Mouse (Mus musculus): ENCODE results near the gene Cd6.

Gene Cd6

DNA sequence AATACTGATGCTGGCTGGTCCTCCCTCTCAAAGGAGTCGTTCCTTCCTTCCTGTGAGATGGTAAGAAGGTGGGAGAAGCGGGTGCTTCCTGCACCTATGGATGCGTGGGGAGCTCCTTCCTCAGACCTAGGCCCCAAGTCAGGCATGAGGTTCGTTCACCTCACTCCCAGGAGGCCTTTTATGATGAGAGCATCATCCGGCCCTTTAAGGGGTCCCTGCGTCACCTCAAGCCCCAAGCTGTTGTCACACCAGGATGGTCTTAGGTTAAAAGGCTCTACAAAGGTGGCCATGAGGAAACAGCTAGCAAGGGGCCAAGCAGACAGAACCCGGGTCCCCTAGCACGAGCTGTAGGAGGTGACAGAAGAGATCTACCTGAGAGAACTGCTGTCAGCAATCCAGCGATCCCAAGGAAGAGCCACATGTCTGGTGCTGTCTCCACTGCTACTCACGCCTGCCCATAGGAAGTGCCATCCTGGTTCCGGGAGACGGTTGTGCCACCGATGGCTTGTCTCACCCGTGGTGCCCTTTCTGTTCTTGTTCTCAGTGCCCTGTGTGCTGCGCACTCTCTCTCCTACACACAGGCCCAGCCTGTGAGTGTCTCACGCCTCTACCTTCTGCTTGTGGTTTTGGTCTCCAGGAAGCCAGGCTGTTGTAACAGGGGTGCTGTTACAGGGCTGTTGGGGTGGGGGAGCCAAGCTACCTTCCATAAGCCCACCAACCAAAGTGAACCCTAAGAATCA lies at the start of gene Cd6:
Cd6 (minus strand) TSS at position 623 of the 740 bp plus-strand sequence.
- no peak for DNase-seq

DNA sequence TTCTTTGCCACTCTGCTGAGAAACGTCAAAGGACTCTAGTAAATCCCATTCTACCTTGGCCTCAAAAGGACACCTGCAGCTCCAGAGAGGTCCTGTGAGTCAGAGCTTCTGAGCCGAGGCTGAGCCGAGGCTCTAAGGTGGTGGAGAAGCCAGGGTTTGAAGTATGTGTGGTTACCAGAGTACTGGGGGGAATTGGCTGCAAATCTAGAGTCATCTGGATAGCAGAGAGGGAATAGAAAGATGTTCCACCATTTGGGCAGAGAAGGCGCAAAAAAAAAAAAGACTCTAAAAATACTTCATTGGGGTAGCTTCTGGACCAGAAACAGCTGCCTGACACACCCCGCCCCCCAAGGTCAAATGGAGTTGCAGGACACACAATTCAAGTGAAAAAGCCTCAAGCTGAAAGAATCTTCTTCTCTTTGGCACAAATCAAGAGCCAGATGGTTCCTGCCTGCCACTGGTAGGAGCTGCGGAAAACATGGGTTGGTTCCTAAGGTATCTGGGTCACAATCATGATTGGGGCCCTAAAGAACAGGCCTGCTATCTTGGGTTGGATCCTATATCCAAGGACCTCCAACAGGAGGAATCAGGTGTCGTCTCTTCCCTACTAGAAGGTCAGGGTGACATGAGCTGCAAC lies 48.5 kb upstream of the Cd6 start:
- DNase-seq: no peak

GRCm38 (mm10) chr19:10871328-10871961 lies 41.6 kb upstream of the Cd6 start:
- DNase-seq: no peak

- DNase-seq: no peak
Observed at GRCm38 (mm10) chr19:10870676-10871075, 40.8 kb upstream of the Cd6 start.

- DNase-seq: no peak
Observed at GRCm38 (mm10) chr19:10869886-10870527, 40.1 kb upstream of the Cd6 start, which contains the start of gene Tmem132a. TSS of gene Tmem132a (minus strand) at chr19:10869940.

DNA sequence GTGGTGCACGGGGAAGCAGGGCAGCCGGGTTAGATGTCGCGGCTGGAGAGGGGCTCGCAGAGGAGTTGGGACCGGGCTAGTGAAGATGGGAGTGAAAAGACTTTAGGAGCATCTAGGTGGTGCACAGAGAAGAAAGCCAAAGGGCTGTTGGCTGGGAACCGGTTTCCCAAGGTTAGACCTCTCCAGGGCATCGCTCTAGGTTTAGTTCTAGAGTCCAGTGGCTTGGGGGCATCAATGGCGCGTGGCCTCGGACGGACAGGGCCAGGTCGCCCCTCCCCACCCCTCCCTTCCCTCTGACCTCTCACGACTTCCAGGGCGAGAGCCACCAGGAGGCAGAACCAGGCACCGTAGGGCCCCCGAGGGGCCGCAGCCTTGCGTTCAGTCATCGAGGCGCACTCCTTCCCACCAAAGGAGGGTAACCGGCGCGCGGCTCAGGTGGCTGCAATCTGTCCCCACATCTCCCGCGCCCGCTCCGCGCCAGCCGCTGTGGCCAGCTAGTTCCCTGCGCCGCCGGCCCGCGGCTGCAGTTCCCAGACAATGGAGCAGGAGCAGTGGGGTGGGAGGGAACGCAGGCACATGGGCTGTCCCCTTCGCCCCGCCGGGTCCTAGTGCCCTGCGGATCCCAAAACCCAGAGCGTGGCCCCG lies 39.5 kb upstream of the Cd6 start:
- peak; percentile 95 for DNase-seq

DNA sequence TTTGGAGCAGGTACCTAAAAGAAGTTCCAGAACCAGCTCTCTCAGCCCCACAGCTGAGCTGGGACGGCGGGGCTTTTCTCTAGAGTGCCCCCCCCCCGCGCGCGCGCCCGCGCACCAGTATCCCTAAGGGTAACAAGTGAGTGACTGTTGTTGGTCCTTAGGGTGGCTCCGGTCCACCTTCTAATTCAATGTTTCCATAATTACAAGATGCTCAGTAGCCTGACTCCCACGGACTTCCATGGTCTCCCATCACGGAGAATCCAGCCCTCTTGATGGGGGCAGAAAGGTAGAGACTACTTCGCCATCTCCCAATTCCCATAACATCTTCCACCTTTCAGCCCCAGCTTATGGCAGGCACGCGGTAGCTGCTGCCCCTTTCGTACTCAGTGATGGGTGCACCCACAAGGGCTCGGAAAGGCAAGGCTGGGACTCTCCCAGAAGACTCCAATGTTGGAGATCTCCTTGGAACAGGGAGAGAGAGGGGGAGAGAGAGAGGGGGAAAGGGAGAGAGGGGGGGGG lies 38.8 kb upstream of the Cd6 start:
- DNase-seq: peak; percentile 47

DNA sequence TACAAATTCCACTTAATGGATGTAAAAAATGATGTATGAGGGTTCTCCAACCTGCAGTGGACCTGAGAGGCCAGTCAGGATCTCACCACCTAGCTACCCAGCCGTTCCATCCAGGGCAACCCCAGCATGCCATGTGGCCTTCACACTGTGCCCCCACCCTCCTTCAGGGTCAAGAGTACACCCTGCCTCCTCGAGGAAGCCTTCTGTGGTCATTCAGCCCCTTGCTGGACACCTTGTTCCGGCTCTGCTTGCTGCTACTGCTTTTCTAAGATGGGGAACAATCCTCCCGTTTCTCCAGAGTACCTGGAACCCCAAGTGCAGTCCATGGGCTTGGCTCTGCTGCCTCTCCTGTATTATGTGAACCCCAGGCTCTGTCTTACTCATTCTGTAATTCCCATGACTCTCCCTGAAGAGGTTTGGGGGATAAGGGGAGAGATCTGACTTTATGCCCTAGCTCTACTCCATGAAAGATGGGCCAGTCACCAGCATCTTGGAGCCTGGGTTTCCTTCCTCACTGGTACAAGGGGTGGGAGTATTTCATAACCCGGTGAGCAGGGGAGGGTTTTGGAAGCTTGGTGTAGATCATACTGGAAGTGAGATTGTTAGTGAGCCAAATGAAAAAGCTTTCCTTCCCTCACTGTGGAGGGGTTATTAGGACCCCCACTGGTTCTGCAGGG lies 38.2 kb upstream of the Cd6 start:
- no peak for DNase-seq

GRCm38 (mm10) chr19:10866351-10866750 lies 36.5 kb upstream of the Cd6 start:
- DNase-seq: no peak

DNA sequence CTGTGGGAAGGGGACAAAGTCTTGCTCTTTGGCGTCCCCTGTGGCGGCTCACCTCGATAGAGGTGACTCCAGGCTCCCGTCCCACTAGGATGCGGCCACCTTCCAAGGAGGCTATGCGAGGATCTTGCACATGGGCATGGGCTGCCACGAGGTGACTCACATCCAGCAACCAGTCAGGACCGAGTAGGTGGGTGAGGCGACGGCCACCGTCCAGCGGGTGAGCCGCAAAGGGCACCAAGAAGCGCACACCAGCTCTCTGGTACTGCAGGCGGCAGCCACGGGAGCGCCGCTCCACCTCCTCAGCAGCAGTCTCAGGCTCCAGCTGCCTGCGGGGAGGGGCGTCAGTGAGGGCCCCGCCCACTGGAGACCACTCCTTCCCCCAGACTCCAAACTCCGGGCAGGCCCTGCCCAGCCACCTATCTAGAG lies 30.2 kb upstream of the Cd6 start:
- peak; percentile 52 for DNase-seq

- DNase-seq: no peak
Observed at GRCm38 (mm10) chr19:10856520-10856919, 26.7 kb upstream of the Cd6 start.

DNA sequence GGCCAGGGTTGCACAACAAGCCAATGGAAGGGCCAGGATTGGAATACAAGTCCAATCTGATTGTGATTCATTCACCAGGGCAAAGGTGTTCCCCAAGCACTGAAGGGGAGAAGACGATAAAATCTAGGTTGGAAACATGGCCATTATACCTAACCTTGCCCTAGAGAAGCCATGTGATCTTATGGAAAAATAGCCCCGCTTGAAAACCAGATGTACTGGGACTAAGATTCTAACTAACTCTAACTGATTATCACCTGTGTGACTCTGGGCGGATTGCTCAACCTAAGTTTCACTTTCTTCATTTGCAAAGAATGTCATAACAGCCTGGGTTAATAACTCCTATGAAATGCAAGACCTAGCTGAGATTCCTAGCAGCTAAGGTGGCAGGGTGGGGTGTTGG lies 25.6 kb upstream of the Cd6 start:
- DNase-seq: no peak

DNA sequence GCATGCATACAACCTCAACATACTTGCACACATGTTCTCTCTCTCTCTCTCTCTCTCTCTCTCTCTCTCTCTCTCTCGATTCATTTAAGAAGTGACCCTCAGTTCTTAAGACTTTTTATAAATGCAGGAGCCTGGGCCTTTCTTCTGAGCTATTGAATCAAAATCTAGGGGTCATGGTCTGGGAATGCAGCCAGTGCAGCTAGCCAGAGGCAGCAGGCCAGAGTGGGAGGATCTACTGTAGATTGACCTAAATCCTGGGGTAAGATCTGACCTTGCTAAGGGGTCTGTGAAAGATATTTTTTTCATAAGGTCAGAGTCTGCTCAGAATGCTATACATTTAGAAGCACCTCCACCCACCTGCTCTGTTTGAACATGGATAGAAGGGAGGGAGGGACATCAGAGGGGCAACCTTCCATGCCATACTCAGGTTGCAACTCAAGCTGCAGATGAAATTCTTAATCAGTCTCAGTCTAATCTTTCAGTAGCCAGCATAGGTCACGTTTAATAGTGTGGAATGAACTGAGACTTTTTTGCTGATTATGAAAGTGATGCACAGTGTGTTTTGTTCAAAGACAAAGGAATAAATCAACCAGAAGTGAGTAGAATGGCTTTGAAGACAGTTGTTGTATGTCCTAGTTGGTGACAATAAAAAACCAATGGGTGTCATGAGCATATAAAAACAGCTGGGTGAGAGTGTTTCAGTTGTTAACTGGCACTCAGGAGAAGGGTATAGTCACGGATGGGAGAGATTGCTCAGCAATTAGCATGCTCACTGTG lies 17.6 kb upstream of the Cd6 start:
- DNase-seq: no peak

GRCm38 (mm10) chr19:10846150-10846549 lies 16.3 kb upstream of the Cd6 start:
- no peak for DNase-seq

- no peak for DNase-seq
Observed at GRCm38 (mm10) chr19:10845454-10845853, 15.6 kb upstream of the Cd6 start.

DNA sequence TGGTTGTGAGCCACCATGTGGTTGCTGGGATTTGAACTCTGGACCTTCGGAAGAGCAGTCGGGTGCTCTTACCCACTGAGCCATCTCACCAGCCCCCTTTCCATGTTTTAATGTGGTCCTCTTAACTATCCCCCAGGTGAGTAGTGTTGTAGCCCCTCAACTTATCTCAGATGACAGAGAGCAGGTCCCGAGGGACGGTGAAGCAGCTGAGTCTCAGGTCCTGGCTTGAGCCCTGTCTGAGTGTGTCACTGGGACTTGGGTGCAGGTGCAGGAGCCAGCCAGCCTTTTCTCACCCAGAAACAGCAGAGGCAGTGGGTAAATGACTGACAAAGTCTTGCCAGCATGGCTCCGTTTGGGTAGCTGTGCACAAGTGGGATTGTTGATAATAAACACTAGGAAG lies 14.3 kb upstream of the Cd6 start:
- DNase-seq: no peak

DNA sequence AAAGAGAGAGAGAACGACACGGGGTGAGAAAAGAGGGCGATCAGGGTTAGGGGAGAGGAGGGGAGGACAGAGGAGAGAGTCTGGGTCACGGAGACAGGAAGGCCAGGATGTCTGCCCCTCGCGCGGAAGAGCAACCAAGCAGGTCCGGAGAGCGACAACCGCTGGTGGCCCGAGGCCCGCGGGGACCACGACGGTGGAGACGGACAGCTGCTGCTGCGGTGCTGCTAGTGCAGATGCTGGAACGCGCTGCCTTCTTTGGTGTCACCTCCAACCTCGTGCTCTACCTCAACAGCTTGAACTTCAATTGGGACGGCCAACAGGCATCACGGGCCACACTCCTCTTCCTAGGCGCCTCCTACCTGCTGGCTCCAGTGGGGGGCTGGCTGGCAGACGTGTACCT lies 13.1 kb upstream of the Cd6 start:
- DNase-seq: no peak

GRCm38 (mm10) chr19:10841721-10842626 lies 12.1 kb upstream of the Cd6 start:
- DNase-seq: peak; percentile 50

DNA sequence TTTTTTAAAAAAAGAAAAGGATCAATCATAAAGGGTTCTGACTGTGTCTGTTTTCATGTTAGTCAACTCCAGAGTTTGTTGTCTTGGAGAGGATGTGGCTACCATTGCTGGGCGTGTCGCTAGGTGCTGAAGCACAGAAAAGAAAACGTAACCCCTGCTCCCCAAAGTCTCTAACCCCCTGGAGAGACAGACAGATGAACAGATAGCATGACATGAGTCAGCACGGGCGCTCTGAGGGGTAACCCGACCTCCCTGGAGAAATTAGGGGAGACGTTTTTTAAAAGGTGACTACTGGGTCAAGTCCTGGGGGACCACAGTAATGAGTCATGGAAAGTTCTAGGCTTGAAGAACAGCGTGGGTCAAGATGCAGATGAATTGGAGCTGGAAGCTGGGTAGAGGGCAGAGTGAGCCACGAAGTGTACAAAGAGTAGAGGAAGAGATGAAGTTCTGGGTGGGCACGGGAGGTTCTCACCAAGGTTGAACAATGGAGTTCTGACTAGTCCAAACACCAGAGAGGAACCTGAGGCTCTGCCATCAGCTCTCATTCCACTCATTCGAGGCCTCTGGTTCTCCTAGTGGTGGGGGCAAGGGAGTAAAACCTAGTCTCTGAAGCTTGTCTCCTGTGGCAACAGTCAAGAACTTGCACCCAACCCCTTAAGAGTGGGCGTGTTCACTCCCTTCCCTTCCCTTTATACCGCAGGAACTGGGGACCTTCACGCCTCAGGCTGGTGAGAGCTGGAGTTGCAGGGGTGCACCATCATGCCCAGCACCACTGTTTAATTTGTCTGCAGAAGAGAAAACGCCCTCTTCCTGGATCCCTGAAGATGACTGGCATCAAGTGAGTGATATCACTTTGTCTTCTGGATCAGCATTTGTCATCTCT lies 9.4 kb upstream of the Cd6 start, which contains the start of gene Slc15a3:
Slc15a3 (plus strand) TSS at position 718 of the 883 bp plus-strand sequence.
- DNase-seq: no peak

Measured in embryo, embryonic 11 days (tissue).